Mouse (Mus musculus) brown adipose tissue, adult 24 weeks (tissue): ENCODE measurements at regions not wholly inside any gene's neighbourhood (a gene's known extent, or its start where the extent isn't known, plus 50 kb on each side); places are given as distances from the start of the nearest gene placed in this dataset.
A peak's percentile ranks its signal among the peaks of the same experiment; 100 is the strongest.
"Not testable (repeated sequence)": the region's sequence is repeated elsewhere in the genome, so short reads cannot be mapped to it uniquely, and the experiment has no call there.

ENCODE experiments used
- H3K27ac ChIP-seq: fragments of 200-500 bp; replicated peaks from 2 replicates; pipeline ENCODE4 v1.5.1; 2012; ENCODE audit warnings: low read depth, mild to moderate bottlenecking, low read length
- H3K4me1 ChIP-seq: fragments of 200-500 bp; 2 replicates; pipeline ENCODE4 v1.6.1; 2012; ENCODE audit warnings: low read length, mixed read lengths; ENCODE audit not compliant: control insufficient read depth, insufficient read depth, insufficient read length
- H3K4me3 ChIP-seq: fragments of 200-500 bp; 2 replicates; pipeline ENCODE4 v1.5.1; 2012; ENCODE audit warnings: low read depth, mild to moderate bottlenecking, low read length, moderate library complexity; ENCODE audit not compliant: insufficient read depth

- Histone ChIP-seq H3K4me3 (no peak overlapping the region), H3K4me1 (no peaks in the 10 kb centered on the region), H3K27ac (no peak overlapping the region)
These were observed 251.5 kb downstream of the Fgf9 start for GRCm38 (mm10) chr14:58321875-58322274.

- H3K4me3 ChIP-seq: no peak overlapping the region
- H3K4me1 ChIP-seq: no peaks in the 10 kb centered on the region
- H3K27ac ChIP-seq: 0 out of 2 replicates have a peak overlapping the region, but pooled peaks have one; percentile 37
These were observed 250.9 kb downstream of the Fgf9 start for GRCm38 (mm10) chr14:58321234-58321633.

- Histone ChIP-seq H3K27ac (no peak overlapping the region), H3K4me3 (no peak overlapping the region), H3K4me1 (no peaks in the 10 kb centered on the region)
These were observed 247.3 kb downstream of the Fgf9 start for GRCm38 (mm10) chr14:58317640-58318039.

- Histone ChIP-seq H3K27ac (no peak overlapping the region), H3K4me3 (no peak overlapping the region), H3K4me1 (no peaks in the 10 kb centered on the region)
These were observed 246.9 kb downstream of the Fgf9 start for GRCm38 (mm10) chr14:58317231-58317630.

GRCm38 (mm10) chr14:58307695-58308094 is 237.3 kb downstream of the Fgf9 start:
- Histone ChIP-seq H3K27ac (no peak overlapping the region), H3K4me1 (no peaks in the 10 kb centered on the region), H3K4me3 (no peak overlapping the region)

GRCm38 (mm10) chr14:58306832-58307521 is 236.6 kb downstream of the Fgf9 start:
- no peak overlapping the region for H3K27ac ChIP-seq
- no peaks in the 10 kb centered on the region for H3K4me1 ChIP-seq
- no peak overlapping the region for H3K4me3 ChIP-seq

GRCm38 (mm10) chr14:58300411-58300887 is 230.1 kb downstream of the Fgf9 start:
- Histone ChIP-seq H3K4me1 (no peaks in the 10 kb centered on the region), H3K4me3 (no peak overlapping the region), H3K27ac (no peak overlapping the region)

- no peak overlapping the region for H3K27ac ChIP-seq
- no peak overlapping the region for H3K4me3 ChIP-seq
- H3K4me1 ChIP-seq: no peaks in the 10 kb centered on the region
These were observed 215.7 kb downstream of the Fgf9 start for GRCm38 (mm10) chr14:58286007-58286525.

- Histone ChIP-seq H3K4me1 (no peaks in the 10 kb centered on the region), H3K4me3 (peak overlapping the region; percentile 22; the same call in 1 of the 2 replicates), H3K27ac (no peak overlapping the region)
These were observed 212.5 kb downstream of the Fgf9 start for GRCm38 (mm10) chr14:58282708-58283290.

- Histone ChIP-seq H3K4me3 (no peak overlapping the region), H3K27ac (no peak overlapping the region), H3K4me1 (no peaks in the 10 kb centered on the region)
These were observed 211.9 kb downstream of the Fgf9 start for GRCm38 (mm10) chr14:58282264-58282663.

GRCm38 (mm10) chr14:58274440-58274839 is 204.1 kb downstream of the Fgf9 start:
- not testable (repeated sequence) for H3K4me1 ChIP-seq, H3K27ac ChIP-seq, H3K4me3 ChIP-seq

- H3K4me1 ChIP-seq: no peaks in the 10 kb centered on the region
- H3K4me3 ChIP-seq: no peak overlapping the region
- H3K27ac ChIP-seq: no peak overlapping the region
These were observed 203.5 kb downstream of the Fgf9 start for GRCm38 (mm10) chr14:58273693-58274419.

- no peak overlapping the region for H3K27ac ChIP-seq
- no peaks in the 10 kb centered on the region for H3K4me1 ChIP-seq
- H3K4me3 ChIP-seq: no peak overlapping the region
These were observed 195.0 kb downstream of the Fgf9 start for GRCm38 (mm10) chr14:58265373-58265772.

- Histone ChIP-seq H3K27ac (no peak overlapping the region), H3K4me1 (no peaks in the 10 kb centered on the region), H3K4me3 (no peak overlapping the region)
These were observed 194.1 kb downstream of the Fgf9 start for GRCm38 (mm10) chr14:58264401-58264800.

- no peak overlapping the region for H3K4me3 ChIP-seq
- no peaks in the 10 kb centered on the region for H3K4me1 ChIP-seq
- H3K27ac ChIP-seq: no peak overlapping the region
These were observed 183.1 kb downstream of the Fgf9 start for GRCm38 (mm10) chr14:58253369-58253968.
